8 mouse cellular contexts compared by ENCODE assay signal in genomic region chr2:66256220-66257131, GRCm38 (mm10). TPM values are rescaled to one million over a fixed set of nuclear protein-coding genes. Genes with fewer than 3 reads are reported as not detected.
DNase-seq lines count a peak whose midpoint lies in the region; ATAC-seq and TF ChIP-seq lines count a peak whose summit lies in the region.

TSS of gene Ttc21b (minus strand) at chr2:66256617.

- H3K27ac ChIP-seq in ES-E14 (ENCODE audit: insufficient read depth, low read depth, low read length, poor library complexity, severe bottlenecking) = no peak within 1 kb of the TSS; the same call in 1 of the 2 replicates
- peak within 1 kb of the TSS; percentile 97 for H3K27ac ChIP-seq in forebrain, postnatal 0 days (ENCODE audit: low read depth, low read length)
- H3K27ac ChIP-seq in neural tube, embryonic 14.5 days (ENCODE audit: low read depth, low read length) = peak within 1 kb of the TSS; percentile 85
- peak within 1 kb of the TSS; percentile 75 for H3K27ac ChIP-seq in testis, adult 2 months (ENCODE audit: control insufficient read depth, insufficient read depth, low read depth, low read length)

- H3K27me3 ChIP-seq in forebrain, postnatal 0 days (ENCODE audit: insufficient read depth, low read length) = no peaks in the 10 kb centered on the region
- no peaks in the 10 kb centered on the region for H3K27me3 ChIP-seq in neural tube, embryonic 14.5 days (ENCODE audit: control insufficient read depth, insufficient read depth, low read length)
- no peaks in the 10 kb centered on the region for H3K27me3 ChIP-seq in testis, adult 2 months (ENCODE audit: control insufficient read depth, insufficient read depth, low read length)

- no peaks in the 10 kb centered on the region for H3K4me1 ChIP-seq in ES-E14 (ENCODE audit: control insufficient read depth in 2 of 2, insufficient read depth in 2 of 2, low read length in 2 of 2, poor library complexity in 1 of 2)
- H3K4me1 ChIP-seq in forebrain, postnatal 0 days (ENCODE audit: insufficient read depth) = 0 out of 2 replicates have a peak, but pooled peaks cover 12% of the 10 kb centered on the region
- H3K4me1 ChIP-seq in neural tube, embryonic 14.5 days (ENCODE audit: control insufficient read depth, insufficient read depth, low read length) = peaks cover 13% of the 10 kb centered on the region; the same call in 1 of the 2 replicates
- H3K4me1 ChIP-seq in testis, adult 2 months (ENCODE audit: control insufficient read depth, insufficient read depth, low read length) = peaks cover 4% of the 10 kb centered on the region

- no peak; the same call in 1 of the 2 replicates for TF ChIP-seq POLR2A in testis, adult 2 months (IDR thresholded peaks at IDR 0.05; ENCODE audit: control insufficient read depth, low read depth, low read length)

- TF ChIP-seq CTCF in forebrain, postnatal 0 days (IDR thresholded peaks at IDR 0.05; ENCODE audit: low read depth) = peak; percentile 85
- TF ChIP-seq CTCF in testis, adult 2 months (IDR thresholded peaks at IDR 0.05; ENCODE audit: control insufficient read depth, insufficient read depth, insufficient replicate concordance, low read depth, low read length) = no peak

- ATAC-seq in forebrain, postnatal 0 days = peak; percentile 99
- ATAC-seq in neural tube, embryonic 14.5 days (ENCODE audit: low read depth) = peak; percentile 99

- intact Hi-C loops in heart, postnatal 36 days (cut with DNase I) = loop anchor here (1.0 to 10.0 kb wide), 3 partner anchors 154 to 544 kb away; no protein-coding TSS in a partner anchor

- H3K9me3 ChIP-seq in ES-E14 (ENCODE audit: control insufficient read depth, insufficient read depth, low read depth, low read length) = no peaks in the 10 kb centered on the region
- H3K9me3 ChIP-seq in forebrain, postnatal 0 days (ENCODE audit: low read length) = no peaks in the 10 kb centered on the region
- H3K9me3 ChIP-seq in neural tube, embryonic 14.5 days (ENCODE audit: control insufficient read depth, low read length) = no peaks in the 10 kb centered on the region

- peak; percentile 88 for DNase-seq in ES-E14 (ENCODE audit: low read depth, low spot score)
- DNase-seq in cerebellum, adult 11-12 months = peak; percentile 97
- peak; percentile 98 for DNase-seq in forebrain, postnatal 0 days
- peak; percentile 93 to 95 for DNase-seq in heart, postnatal 36 days
- peak; percentile 96 to 98 for DNase-seq in layer of hippocampus, adult 18-20 months (ENCODE audit: low spot score in 2 of 2)
- DNase-seq in lung, adult 18-20 months = peak; percentile 97

- in situ Hi-C loops in ES-E14 (cut with MboI; ENCODE audit: low sequenced_read_pairs in 2 of 2, unreplicated experiment in 2 of 2) = no loop called here

- under 1% methylated on average over 56 of the region's 56 CpGs for WGBS in forebrain, postnatal 0 days
- under 1% methylated on average over 51 of the region's 56 CpGs for WGBS in neural tube, embryonic 14.5 days

- peak within 1 kb of the TSS; percentile 71 for H3K4me2 ChIP-seq in forebrain, postnatal 0 days (ENCODE audit: low read depth)
- peak within 1 kb of the TSS; percentile 56 for H3K4me2 ChIP-seq in neural tube, embryonic 14.5 days (ENCODE audit: low read depth, low read length)

- no peaks in the 10 kb centered on the region for H3K36me3 ChIP-seq in ES-E14 (ENCODE audit: control insufficient read depth, insufficient read depth, low read length, poor library complexity, severe bottlenecking)
- H3K36me3 ChIP-seq in forebrain, postnatal 0 days (ENCODE audit: insufficient read depth) = peaks cover 2% of the 10 kb centered on the region; the same call in 1 of the 2 replicates
- peaks cover 5% of the 10 kb centered on the region for H3K36me3 ChIP-seq in neural tube, embryonic 14.5 days (ENCODE audit: control insufficient read depth, insufficient read depth, low read length)
- H3K36me3 ChIP-seq in testis, adult 2 months (ENCODE audit: control insufficient read depth, insufficient read depth, low read length) = no peaks in the 10 kb centered on the region; the same call in 1 of the 2 replicates

- H3K4me3 ChIP-seq in ES-E14 (ENCODE audit: insufficient read depth in 1 of 2, low read depth in 1 of 2, low read length in 2 of 2, poor library complexity in 1 of 2, severe bottlenecking in 1 of 2) = peak within 1 kb of the TSS; percentile 84 to 87
- peak within 1 kb of the TSS; percentile 65 for H3K4me3 ChIP-seq in forebrain, postnatal 0 days (ENCODE audit: low read depth, low read length)
- peak within 1 kb of the TSS; percentile 56 for H3K4me3 ChIP-seq in neural tube, embryonic 14.5 days (ENCODE audit: low read depth, low read length)
- peak within 1 kb of the TSS; percentile 95 for H3K4me3 ChIP-seq in testis, adult 2 months (ENCODE audit: control insufficient read depth, low read depth, low read length)

- H3K9ac ChIP-seq in ES-E14 (ENCODE audit: insufficient read depth, low read depth, low read length, poor library complexity, severe bottlenecking) = peak within 1 kb of the TSS; percentile 75
- H3K9ac ChIP-seq in forebrain, postnatal 0 days = peak within 1 kb of the TSS; percentile 75
- H3K9ac ChIP-seq in neural tube, embryonic 14.5 days (replicated peaks; ENCODE audit: low read depth, low read length) = peak within 1 kb of the TSS; percentile 76

TF ChIP-seq in ES-E14, 5 proteins besides CTCF, POLR2A, EP300 and RAD21:
- TF ChIP-seq HCFC1 (IDR thresholded peaks at IDR 0.05; ENCODE audit: borderline replicate concordance, insufficient read depth, low read length) (peak; percentile 8; the same call in 1 of the 2 replicates), CHD2 (IDR thresholded peaks at IDR 0.05; ENCODE audit: low read depth, low read length) (no peak), ZC3H11A (IDR thresholded peaks at IDR 0.05; ENCODE audit: borderline replicate concordance, low read depth, low read length) (peak; percentile 50; the same call in 1 of the 2 replicates)

RNA-seq across cellular contexts. Expression of gene Ttc21b, which starts in this region (rescaled TPM):
- total RNA-seq in ES-E14 (2012; rRNA removed) = 4.0 and 4.7 TPM in 2 replicates
- 14.5 and 15.3 TPM in 2 replicates for total RNA-seq in forebrain, postnatal 0 days (2014; rRNA removed)
- polyA plus RNA-seq in forebrain, postnatal 0 days (2015; fragmentation: Nextera tagmentation; extraction: Ambion mirVana) = 4.0 and 6.1 TPM in 2 replicates
- 1 to 10 TPM; 4.4 TPM for total RNA-seq in heart, postnatal 36 days (2021)
- total RNA-seq in layer of hippocampus, adult 18-20 months (2021) = 10 to 100 TPM; 10.9 to 12.0 TPM
- polyA plus RNA-seq in neural tube, embryonic 14.5 days (2014; fragmentation: Nextera tagmentation; extraction: Ambion mirVana) = 17.4 and 19.4 TPM in 2 replicates
- polyA plus RNA-seq in testis, adult 2 months (2012; rRNA removed) = 33.2 and 33.9 TPM in 2 replicates
